Mouse (Mus musculus) MEL (cell line): ENCODE measurements around the gene Fdxacb1. TPM values are rescaled to one million over a fixed set of nuclear protein-coding genes. Genes with fewer than 3 reads are reported as not detected.

Source experiments
- DNase-seq: peaks from one replicate; pipeline ENCODE4 v3.0.0; 2011; ENCODE audit warnings: low read depth, low spot score
- H3K27ac ChIP-seq: 2 replicates; pipeline ENCODE4 v1.5.1; 2012; ENCODE audit warnings: low read depth, mild to moderate bottlenecking, control low read depth, low read length, moderate library complexity; ENCODE audit not compliant: control insufficient read depth
- H3K27me3 ChIP-seq, 2 experiments: fragments of 150-350 bp in 1 of 2; sonication (generic) in 1 of 2; 2 replicates each; pipeline ENCODE4 v1.6.1; 2012; ENCODE audit warnings: low read length in 2 of 2, mild to moderate bottlenecking in 2 of 2, improper control_type of control experiment in 1 of 2, moderate library complexity in 1 of 2; ENCODE audit not compliant: insufficient read depth in 2 of 2, control insufficient read depth in 1 of 2
- H3K36me3 ChIP-seq, 2 experiments: 2 replicates each; pipeline ENCODE4 v1.6.1; 2012 to 2014; ENCODE audit warnings: low read length in 2 of 2, improper control_type of control experiment in 1 of 2, inconsistent platforms in 1 of 2, mild to moderate bottlenecking in 1 of 2; ENCODE audit not compliant: insufficient read depth in 2 of 2, control insufficient read depth in 1 of 2
- H3K4me1 ChIP-seq, 2 experiments: fragments of 150-350 bp in 1 of 2; sonication (generic) in 1 of 2; 2 replicates each; pipeline ENCODE4 v1.6.1; 2012; ENCODE audit warnings: low read length in 2 of 2, improper control_type of control experiment in 1 of 2, mild to moderate bottlenecking in 1 of 2; ENCODE audit not compliant: insufficient read depth in 2 of 2, control insufficient read depth in 1 of 2
- H3K4me3 ChIP-seq, 2 experiments: fragments of 150-350 bp in 1 of 2; sonication (generic) in 1 of 2; 2 replicates each; pipeline ENCODE4 v1.5.1; 2012; ENCODE audit warnings: low read depth in 2 of 2, low read length in 2 of 2, mild to moderate bottlenecking in 2 of 2, moderate library complexity in 2 of 2, control low read depth in 1 of 2, improper control_type of control experiment in 1 of 2; ENCODE audit not compliant: control insufficient read depth in 1 of 2, insufficient read depth in 1 of 2
- H3K79me2 ChIP-seq: 2 replicates; pipeline ENCODE4 v1.6.1; 2012; ENCODE audit warnings: mild to moderate bottlenecking, low read length, moderate library complexity; ENCODE audit not compliant: control insufficient read depth, poor library complexity, insufficient read depth
- H3K9ac ChIP-seq: 2 replicates; pipeline ENCODE4 v1.6.1; 2012; ENCODE audit warnings: low read depth, mild to moderate bottlenecking, control low read depth, low read length, moderate library complexity; ENCODE audit not compliant: control insufficient read depth, poor library complexity, severe bottlenecking
- H3K9me3 ChIP-seq: fragments of 150-350 bp; sonication (generic); replicated peaks from 2 replicates; pipeline ENCODE4 v1.6.1; 2012; ENCODE audit warnings: mild to moderate bottlenecking, low read length, improper control_type of control experiment, moderate library complexity; ENCODE audit not compliant: insufficient read depth
- CHD1 ChIP-seq: IDR thresholded peaks from 2 replicates; pipeline ENCODE4 v1.6.1; 2012; ENCODE audit warnings: low read depth, mild to moderate bottlenecking, inconsistent platforms, low read length, improper control_type of control experiment
- CTCF ChIP-seq, 3 experiments: IDR thresholded peaks in 2 of 3; conservative IDR thresholded peaks in 1 of 3; 2 replicates each; pipeline ENCODE4 v1.5.1; 2011 to 2012; ENCODE audit warnings: low read length in 3 of 3, low read depth in 2 of 3, mild to moderate bottlenecking in 2 of 3, improper control_type of control experiment in 1 of 3, inconsistent platforms in 1 of 3, mixed read lengths in 1 of 3, moderate library complexity in 1 of 3; ENCODE audit not compliant: control insufficient read depth in 1 of 3, insufficient read depth in 1 of 3, poor library complexity in 1 of 3, severe bottlenecking in 1 of 3
- ELF1 ChIP-seq: IDR thresholded peaks from 2 replicates; pipeline ENCODE4 v1.6.1; 2014; ENCODE audit warnings: low read depth, mild to moderate bottlenecking, inconsistent platforms, low read length, improper control_type of control experiment, moderate library complexity
- EP300 ChIP-seq, 2 experiments: IDR thresholded peaks; 2 replicates each; pipeline ENCODE4 v1.6.1; 2011; ENCODE audit warnings: improper control_type of control experiment in 2 of 2, low read length in 2 of 2, low read depth in 1 of 2, mild to moderate bottlenecking in 1 of 2
- GABPA ChIP-seq: IDR thresholded peaks from 2 replicates; pipeline ENCODE4 v1.6.1; 2012; ENCODE audit warnings: low read depth, mild to moderate bottlenecking, inconsistent platforms, low read length, improper control_type of control experiment, moderate library complexity
- JUND ChIP-seq: IDR thresholded peaks from 2 replicates; pipeline ENCODE4 v1.6.1; 2011; ENCODE audit warnings: low read depth, mild to moderate bottlenecking, improper control_type of control experiment, low read length
- KAT2A ChIP-seq: conservative IDR thresholded peaks from 2 replicates; pipeline ENCODE4 v1.6.1; 2012; ENCODE audit warnings: low read depth, low read length, improper control_type of control experiment, inconsistent platforms
- MAFK ChIP-seq: IDR thresholded peaks from 2 replicates; pipeline ENCODE4 v1.6.1; 2011; ENCODE audit warnings: low read depth, mild to moderate bottlenecking, low read length, improper control_type of control experiment, borderline replicate concordance
- MEF2A ChIP-seq: IDR thresholded peaks from 2 replicates; pipeline ENCODE4 v1.6.1; 2014; ENCODE audit warnings: low read depth, mild to moderate bottlenecking, inconsistent platforms, low read length, improper control_type of control experiment; ENCODE audit not compliant: poor library complexity, insufficient replicate concordance, severe bottlenecking; ENCODE audit errors: extremely low read depth
- MXI1 ChIP-seq: IDR thresholded peaks from 2 replicates; pipeline ENCODE4 v1.6.1; 2011; ENCODE audit warnings: mild to moderate bottlenecking, low read depth, low read length, improper control_type of control experiment
- NRF1 ChIP-seq: IDR thresholded peaks from 2 replicates; pipeline ENCODE4 v1.6.1; 2014; ENCODE audit warnings: low read depth, mild to moderate bottlenecking, inconsistent platforms, low read length, improper control_type of control experiment, moderate library complexity; ENCODE audit not compliant: poor library complexity, insufficient read depth, severe bottlenecking
- POLR2A ChIP-seq, 2 experiments: IDR thresholded peaks; 2 replicates each; pipeline ENCODE4 v1.6.1; 2011 to 2012; ENCODE audit warnings: low read length in 2 of 2, mild to moderate bottlenecking in 2 of 2, control low read depth in 1 of 2, improper control_type of control experiment in 1 of 2, low read depth in 1 of 2, moderate library complexity in 1 of 2; ENCODE audit not compliant: control insufficient read depth in 1 of 2, insufficient read depth in 1 of 2, poor library complexity in 1 of 2
- POLR2AphosphoS2 ChIP-seq: IDR thresholded peaks from 2 replicates; pipeline ENCODE4 v1.6.1; 2011; ENCODE audit warnings: low read length, improper control_type of control experiment
- RAD21 ChIP-seq: IDR thresholded peaks from 2 replicates; pipeline ENCODE4 v1.6.1; 2011; ENCODE audit warnings: mild to moderate bottlenecking, low read depth, low read length, improper control_type of control experiment
- SMC3 ChIP-seq: IDR thresholded peaks from 2 replicates; pipeline ENCODE4 v1.6.1; 2011; ENCODE audit warnings: low read depth, low read length, improper control_type of control experiment
- TAL1 ChIP-seq: IDR thresholded peaks from 2 replicates; pipeline ENCODE4 v1.6.1; 2012; ENCODE audit warnings: mild to moderate bottlenecking, inconsistent platforms, low read length, moderate library complexity, mixed read lengths
- ZC3H11A ChIP-seq: IDR thresholded peaks from 2 replicates; pipeline ENCODE4 v1.6.1; 2012; ENCODE audit warnings: low read depth, mild to moderate bottlenecking, inconsistent platforms, low read length, improper control_type of control experiment
- ZKSCAN1 ChIP-seq: IDR thresholded peaks from 2 replicates; pipeline ENCODE4 v1.6.1; 2012; ENCODE audit warnings: low read depth, mild to moderate bottlenecking, inconsistent platforms, low read length, improper control_type of control experiment, moderate library complexity
- ZNF384 ChIP-seq: IDR thresholded peaks from 2 replicates; pipeline ENCODE4 v1.6.1; 2012; ENCODE audit warnings: low read depth, mild to moderate bottlenecking, inconsistent platforms, low read length, improper control_type of control experiment
- polyA plus RNA-seq, 2 experiments: library from polyadenylated mRNA; stranded (reverse) in 1 of 2; unstranded in 1 of 2; fragments of >175 nt in 1 of 2; fragments of >200 nt in 1 of 2; gene quantifications; 2 replicates each; pipeline versions ENCODE4 v1.2.1 to v1.2.4; 2012; ENCODE audit warnings: low replicate concordance in 2 of 2, low read depth in 1 of 2; ENCODE audit not compliant: insufficient read length in 2 of 2, insufficient read depth in 1 of 2, missing spikeins in 1 of 2
- total RNA-seq: library from RNA; depleted of rRNA; stranded (reverse); fragments of 300-350 nt; gene quantifications from 2 replicates; pipeline ENCODE4 v1.2.3, GENCODE M21; 2012

Fdxacb1 gene
- total and polyA plus RNA-seq, 3 experiments: 6.5 to 9.7 TPM; not detected in 1

GRCm38 (mm10) chr9:50734989-50735388 lies 33.0 kb upstream of the Fdxacb1 start:
- Histone ChIP-seq H3K9me3 (no peaks in the 10 kb centered on the region), H3K4me3 (no peak overlapping the region), H3K27ac (no peak overlapping the region), H3K4me1 (no peaks in the 10 kb centered on the region), H3K79me2 (no peaks in the 10 kb centered on the region), H3K36me3 (no peaks in the 10 kb centered on the region), H3K27me3 (peaks cover 0 to 8% of the 10 kb centered on the region in 2 experiments; a peak in 3 of 4 replicates), H3K9ac (no peak overlapping the region)
- TF ChIP-seq RAD21 (peak; percentile 33), POLR2A (IDR thresholded peaks at IDR 0.05; ENCODE audit: control insufficient read depth in 1 of 2, insufficient read depth in 1 of 2, low read depth in 1 of 2, low read length in 2 of 2, poor library complexity in 1 of 2) (no peak), CTCF (IDR thresholded peaks at IDR 0.05 in 2 of 3, conservative IDR thresholded peaks at IDR 0.05 in 1 of 3; ENCODE audit: control insufficient read depth in 1 of 3, insufficient read depth in 1 of 3, low read depth in 2 of 3, low read length in 3 of 3, poor library complexity in 1 of 3, severe bottlenecking in 1 of 3) (peak; percentile 67 to 80 (median 73)), SMC3 (peak; percentile 64), EP300 (IDR thresholded peaks at IDR 0.05; ENCODE audit: low read depth in 1 of 2, low read length in 2 of 2) (no peak), ZNF384 (peak; percentile 61), GABPA (no peak), MXI1 (no peak)
- peak; percentile 67 for DNase-seq

- no peak within 1 kb of the TSS for H3K27ac ChIP-seq
- DNase-seq: peak; percentile 85
- no peak within 1 kb of the TSS for H3K9ac ChIP-seq
- H3K4me1 ChIP-seq: peaks cover 0 to 3% of the 10 kb centered on the region in 2 experiments; a peak in 1 of 4 replicates
- no peaks in the 10 kb centered on the region for H3K9me3 ChIP-seq
- peaks cover 3 to 6% of the 10 kb centered on the region in 2 experiments; a peak in 3 of 4 replicates for H3K27me3 ChIP-seq
- no peak for TF ChIP-seq CHD1
- TF ChIP-seq POLR2AphosphoS2: no peak
- TF ChIP-seq NRF1: no peak
- no peak for TF ChIP-seq ZC3H11A
- no peak for TF ChIP-seq MEF2A
- TF ChIP-seq TAL1: no peak
- no peak for TF ChIP-seq ELF1
- no peak for TF ChIP-seq RAD21
- no peak for TF ChIP-seq MAFK
- no peak for TF ChIP-seq CTCF (IDR thresholded peaks at IDR 0.05 in 2 of 3, conservative IDR thresholded peaks at IDR 0.05 in 1 of 3; ENCODE audit: control insufficient read depth in 1 of 3, insufficient read depth in 1 of 3, low read depth in 2 of 3, low read length in 3 of 3, poor library complexity in 1 of 3, severe bottlenecking in 1 of 3)
- no peak for TF ChIP-seq JUND
- TF ChIP-seq ZKSCAN1: no peak
- TF ChIP-seq KAT2A: no peak
- TF ChIP-seq, all 39 proteins: peak for 0
- Histone ChIP-seq H3K4me3 (peak within 1 kb of the TSS in 1 of 2 experiments; percentile 24; a peak in 2 of 4 replicates), H3K79me2 (no peaks in the 10 kb centered on the region), H3K36me3 (no peaks in the 10 kb centered on the region)
Measured at GRCm38 (mm10) chr9:50738914-50739870, 28.8 kb upstream of the Fdxacb1 start, which contains the start of gene Dixdc1. TSS of gene Dixdc1 (minus strand) at chr9:50739517.
